Mouse (Mus musculus): Measurements from ENCODE around the gene Mef2d.

The Mef2d gene

GRCm38 (mm10) chr3:88191146-88191545 lies 49.0 kb downstream of the Mef2d start:
- no peak for DNase-seq

DNA sequence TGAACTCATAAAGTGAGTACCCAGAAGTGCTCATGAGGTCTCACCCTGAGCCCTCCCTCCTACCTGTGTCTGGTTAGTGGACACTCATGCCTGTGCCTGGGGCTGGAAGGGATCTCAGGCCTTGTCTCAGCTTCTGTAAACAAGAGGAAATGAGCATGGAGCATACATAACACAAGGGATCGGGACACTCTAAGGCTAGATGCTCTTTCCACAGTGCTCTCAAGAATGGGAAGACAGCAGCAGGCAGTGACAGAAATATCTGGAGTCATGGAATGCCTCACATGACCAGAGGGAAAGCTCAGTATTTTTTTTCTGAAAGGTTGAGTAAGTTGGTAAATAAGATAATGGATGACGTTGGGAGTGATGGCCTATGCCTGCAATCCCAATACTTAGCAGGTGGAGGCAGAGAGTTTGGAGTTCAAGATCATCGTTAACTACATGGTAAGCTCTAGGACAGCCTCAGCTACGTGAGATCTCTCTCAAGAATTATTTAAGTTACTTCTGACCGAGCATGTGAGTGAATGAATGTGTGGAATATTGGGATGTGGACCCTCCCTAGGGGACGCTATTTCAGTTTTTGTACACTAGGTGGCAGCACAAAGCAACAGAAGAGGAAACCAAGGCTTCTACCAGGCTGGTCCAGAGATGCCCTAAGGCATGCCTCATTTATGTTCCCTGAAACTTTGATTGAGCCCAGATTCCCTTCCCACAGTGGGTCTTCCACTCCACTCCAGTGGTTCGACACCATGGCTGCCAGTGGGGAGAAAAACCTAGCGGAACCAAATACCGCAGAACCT lies 49.8 kb downstream of the Mef2d start:
- no peak for DNase-seq

GRCm38 (mm10) chr3:88197741-88198504 lies 55.8 kb downstream of the Mef2d start:
- DNase-seq = no peak

DNA sequence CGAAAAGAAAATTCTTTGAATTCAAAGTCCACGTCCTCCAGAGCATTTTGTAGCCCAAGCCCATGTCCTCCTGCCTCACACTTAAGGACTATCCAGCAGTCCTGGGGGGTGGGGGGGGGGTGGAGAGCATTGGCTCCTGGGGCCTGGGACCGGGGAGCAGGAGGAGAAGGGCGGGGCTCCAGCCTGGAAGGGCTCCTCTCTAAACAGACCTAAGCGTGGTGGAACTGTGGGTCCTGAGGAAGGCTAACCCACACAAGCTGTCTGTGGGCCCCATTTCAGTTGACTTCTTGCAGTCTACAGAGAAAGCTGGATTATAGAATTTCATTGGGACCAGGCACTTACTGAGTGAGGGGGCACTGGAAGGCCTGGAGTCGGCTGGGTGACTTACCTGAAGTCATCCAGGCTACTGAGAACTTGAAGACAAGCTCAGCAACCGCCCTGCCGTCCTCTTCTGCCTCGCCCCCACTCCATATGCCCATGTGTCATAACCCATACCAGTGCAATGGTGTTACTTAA lies 56.4 kb downstream of the Mef2d start:
- DNase-seq = no peak

- DNase-seq = no peak
Observed at GRCm38 (mm10) chr3:88199541-88200110, 57.5 kb downstream of the Mef2d start.

DNA sequence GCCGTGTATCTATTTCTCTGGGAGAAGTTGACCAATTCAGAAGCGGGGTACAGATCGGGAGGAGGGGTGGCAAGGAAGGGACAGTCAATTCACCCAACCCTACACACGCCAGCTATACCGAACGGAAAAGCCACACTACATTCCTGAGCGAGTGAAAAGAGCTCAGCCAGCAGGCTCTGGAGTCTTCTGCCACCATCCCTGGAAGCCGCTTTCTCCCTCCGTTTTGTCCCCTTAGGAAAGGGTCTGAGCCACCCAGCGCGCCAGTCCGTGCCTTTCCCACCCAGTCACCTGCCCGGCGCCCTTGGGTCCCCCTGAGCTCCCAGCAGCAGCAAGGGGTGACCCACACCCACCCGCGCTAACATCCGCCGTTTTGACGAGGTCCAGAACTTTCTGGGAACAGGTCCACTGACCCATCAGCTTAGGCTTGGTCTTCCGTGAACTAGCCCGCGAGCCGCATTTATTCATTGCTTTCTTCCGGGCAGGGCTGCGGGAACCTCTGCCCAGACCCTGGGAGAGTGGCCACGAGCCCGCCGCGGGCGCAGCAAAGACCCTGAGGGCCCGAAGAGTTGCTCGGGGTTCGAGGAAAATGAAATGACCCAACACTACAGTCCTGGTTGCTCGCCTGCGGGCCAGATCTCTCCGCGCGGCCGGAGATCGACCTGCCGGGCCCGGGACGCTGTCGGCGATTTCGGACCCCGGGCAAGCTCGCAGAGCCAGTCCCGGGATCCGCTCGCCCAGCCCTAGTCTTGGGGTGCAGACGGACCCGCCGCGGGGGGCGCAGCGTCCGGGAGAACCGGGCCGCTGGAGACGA lies 58.2 kb downstream of the Mef2d start:
- no peak for DNase-seq

DNA sequence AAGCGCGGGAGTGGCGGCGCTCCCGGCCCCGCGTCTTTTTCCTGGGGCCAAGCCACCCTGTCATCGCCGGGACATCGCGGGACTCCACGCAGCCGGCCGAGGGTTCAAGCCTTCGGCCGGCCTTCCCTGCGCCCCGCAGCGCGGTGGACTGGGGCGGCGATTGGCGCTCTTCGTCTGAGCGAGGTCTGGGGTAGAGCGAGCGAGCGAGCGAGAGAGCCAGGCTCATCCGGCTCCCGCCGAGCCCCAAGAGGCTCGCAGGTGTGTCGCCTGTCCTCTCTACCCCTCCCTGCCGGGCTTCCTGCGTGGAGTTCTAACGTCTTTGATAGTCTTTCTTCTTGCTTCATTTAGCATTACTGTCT lies 58.8 kb downstream of the Mef2d start:
- no peak for DNase-seq

DNA sequence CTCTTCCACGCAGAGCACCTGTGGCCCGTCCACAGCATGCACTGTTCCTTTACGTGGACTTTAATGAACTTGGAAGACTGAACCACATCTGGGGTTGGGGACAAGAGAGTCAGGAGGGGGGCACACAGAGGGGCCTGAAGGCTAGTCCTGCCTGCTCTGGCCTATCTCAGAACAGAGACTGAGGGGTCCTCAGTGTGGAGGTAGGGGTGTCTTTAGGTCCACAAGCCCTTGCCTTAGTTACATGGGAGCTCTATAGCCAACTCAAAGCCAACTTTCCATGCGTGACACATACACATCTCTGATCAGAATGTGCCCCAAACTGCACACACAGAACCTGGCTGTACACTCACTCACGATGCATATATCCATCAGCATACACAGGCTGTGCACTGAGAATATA lies 59.5 kb downstream of the Mef2d start:
- DNase-seq = no peak

DNA sequence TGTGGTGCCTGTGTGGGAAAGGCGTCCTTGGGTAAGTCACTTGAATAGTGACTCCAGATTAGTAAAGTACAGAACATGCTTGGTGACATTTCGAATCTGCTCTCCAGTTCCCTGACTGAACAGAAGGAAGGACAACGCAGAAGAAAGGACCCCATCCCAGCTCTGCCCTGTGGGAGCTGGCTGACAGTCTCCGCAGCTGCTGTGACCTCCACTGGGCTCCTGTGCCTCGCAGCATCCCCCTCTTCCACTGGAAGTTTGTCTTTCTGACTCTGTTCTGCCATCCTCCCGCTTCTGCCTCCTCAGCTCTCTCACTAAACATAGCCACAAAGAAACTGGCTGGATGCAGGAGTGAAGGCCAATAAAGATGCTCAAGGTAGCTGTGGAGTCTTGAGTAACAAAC lies 60.8 kb downstream of the Mef2d start:
- DNase-seq = no peak

DNA sequence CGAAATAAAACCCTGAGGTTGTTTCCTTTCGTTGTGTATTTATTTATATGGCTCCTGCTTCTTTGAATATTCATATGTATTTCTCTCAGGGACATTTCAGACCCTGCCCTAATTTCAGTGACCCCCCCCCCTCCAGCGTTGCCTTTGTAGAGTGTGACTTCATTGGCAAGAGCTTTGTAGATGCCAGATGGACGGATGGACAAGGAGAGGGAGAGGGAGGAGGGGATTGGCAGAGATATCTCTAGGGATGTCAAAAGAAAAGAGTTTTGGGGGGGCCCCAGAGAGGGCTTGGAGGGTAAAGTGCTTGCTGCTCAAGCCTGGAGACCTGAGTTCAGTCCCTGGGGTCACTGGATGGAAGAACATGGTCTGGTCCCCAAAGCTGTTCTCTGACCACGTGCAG lies 61.3 kb downstream of the Mef2d start:
- DNase-seq = no peak

DNA sequence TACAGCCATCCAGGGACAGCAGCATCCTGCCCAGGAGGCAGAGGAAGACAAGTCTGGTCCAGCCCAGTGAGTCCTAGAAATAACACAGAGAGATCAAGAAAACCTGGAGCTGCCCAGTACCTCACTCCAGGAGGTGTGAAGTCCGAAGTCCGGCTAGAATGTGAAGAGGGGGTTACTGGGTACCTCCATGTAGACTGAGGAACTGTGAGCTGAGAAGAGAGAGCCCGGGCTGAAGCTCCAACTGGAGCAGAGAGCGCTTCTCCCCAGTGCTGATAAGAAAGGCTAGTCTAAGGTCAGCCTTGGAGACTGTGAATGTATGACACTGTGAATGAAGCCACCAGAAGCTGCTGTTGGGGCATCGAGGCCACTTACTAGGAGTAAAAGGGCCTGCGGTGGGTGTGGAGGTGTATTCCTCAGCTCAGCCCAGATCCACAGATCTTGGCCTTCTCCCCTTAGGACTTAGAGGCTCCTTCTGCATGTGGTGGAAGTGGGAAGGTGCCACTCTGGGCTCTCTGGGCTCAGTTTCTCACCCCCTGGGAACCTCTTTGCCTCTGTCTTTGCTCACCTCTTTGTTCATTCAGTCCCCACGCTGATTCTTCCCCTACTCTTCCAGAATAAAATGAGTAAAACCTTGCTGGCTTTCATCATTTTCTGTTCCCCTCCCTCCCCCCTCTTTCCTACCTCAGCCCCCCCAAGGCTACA lies 62.0 kb downstream of the Mef2d start:
- no peak for DNase-seq

DNA sequence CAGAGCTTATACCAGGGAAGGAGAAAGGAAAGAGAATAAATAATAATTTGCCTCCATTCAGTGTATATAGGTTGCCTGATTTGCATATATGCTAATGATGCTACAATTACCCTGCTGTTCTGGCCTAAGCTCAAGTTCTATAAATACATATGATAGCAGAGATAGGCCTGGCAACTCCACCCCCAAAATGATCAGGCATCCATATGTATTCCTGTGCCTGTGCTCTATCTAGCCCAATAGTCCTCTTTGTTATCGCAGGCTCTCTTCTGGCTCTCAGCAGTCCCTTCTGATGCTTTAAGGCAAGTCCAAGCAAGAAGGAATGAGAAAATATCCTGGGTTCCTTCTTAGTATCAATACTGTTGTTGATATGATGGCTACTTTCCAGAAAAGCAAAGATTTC lies 62.6 kb downstream of the Mef2d start:
- DNase-seq = no peak

DNA sequence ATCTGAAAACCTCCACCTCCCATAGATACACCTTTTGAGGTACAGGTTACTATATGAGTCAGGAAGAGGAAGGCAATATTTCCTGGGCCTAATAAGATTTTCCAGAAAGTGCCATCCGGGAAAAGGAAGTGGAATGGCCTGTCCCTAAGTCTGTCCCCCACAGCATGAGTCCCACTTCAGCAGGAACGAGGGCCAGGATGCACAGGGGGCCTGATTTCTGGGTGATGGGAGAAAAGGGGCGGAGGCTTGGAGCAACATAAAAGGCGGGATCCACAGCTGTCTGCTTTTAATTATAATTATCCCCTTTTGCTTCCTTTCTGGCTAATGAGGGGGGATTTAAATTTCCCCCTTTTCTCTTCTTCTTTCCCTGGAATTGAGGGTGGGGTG lies 63.0 kb downstream of the Mef2d start:
- DNase-seq = no peak

- no peak for DNase-seq
Observed at GRCm38 (mm10) chr3:88205563-88206491, 63.7 kb downstream of the Mef2d start.

DNA sequence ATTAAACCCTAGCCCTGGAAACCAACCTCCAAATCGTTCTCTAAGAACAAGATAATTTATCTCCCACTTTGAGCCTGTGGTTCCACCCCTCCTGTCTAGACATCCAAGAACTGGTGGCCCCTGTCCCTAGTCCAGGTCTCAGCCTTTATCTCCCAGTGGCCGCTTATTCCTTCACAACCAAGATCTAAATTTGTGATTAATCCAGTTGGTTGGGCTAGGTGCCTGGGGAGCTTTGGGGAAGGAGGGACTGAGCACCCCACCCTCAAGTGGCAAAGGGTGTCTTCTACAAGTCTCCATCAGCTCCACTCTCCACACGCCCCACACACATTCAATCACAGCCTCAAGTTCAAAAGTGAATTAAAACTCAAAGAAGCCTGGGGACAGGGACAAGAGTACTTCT lies 64.3 kb downstream of the Mef2d start:
- DNase-seq = no peak

DNA sequence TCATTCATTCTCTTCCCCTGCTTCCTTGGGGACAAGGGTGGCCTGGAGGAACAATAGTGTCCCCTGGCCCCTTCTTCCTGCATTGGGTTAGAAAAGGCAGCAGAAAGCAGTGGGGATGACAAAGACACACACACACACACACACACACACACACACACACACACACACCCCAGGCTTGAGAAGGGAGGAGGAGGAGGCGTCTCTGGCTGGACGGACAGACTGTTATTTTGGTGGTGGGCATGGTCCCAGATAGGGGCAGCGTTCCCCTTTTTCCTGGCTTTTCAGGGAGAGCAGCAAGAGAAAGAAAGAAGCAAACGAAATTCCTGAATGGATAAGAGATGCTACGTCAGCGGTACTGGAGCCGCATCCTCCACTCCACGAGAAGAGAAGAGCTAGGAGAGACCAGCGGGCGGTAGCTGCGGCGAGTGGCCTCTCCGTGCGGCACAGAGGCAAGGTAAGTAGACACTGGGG lies 64.8 kb downstream of the Mef2d start:
- DNase-seq = no peak

GRCm38 (mm10) chr3:88207451-88208100 lies 65.4 kb downstream of the Mef2d start:
- no peak for DNase-seq

GRCm38 (mm10) chr3:88208226-88208720 lies 66.1 kb downstream of the Mef2d start:
- no peak for DNase-seq

DNA sequence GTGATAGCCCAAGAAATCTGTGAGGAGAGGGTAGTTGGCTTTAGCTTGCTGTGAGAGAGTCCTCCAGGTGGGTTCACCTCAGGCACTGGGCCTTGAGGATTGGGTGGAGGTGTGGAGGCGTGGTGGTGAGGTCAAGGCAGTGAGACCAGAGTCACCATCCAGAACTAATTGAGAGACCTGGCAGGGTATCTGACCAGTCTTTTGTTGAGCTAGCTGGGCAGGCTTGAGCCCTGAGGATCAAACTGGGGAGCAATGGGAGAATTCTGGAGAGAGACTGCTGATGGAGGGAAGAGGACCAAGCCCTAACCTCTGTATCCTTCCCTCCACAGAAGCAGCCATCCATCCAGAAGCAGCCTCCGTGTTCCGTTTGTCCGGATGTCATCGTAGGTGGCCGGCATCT lies 67.1 kb downstream of the Mef2d start:
- no peak for DNase-seq

- no peak for DNase-seq
Observed at GRCm38 (mm10) chr3:88210121-88210520, 67.9 kb downstream of the Mef2d start.
